Mouse (Mus musculus): ENCODE measurements at regions not wholly inside any gene's neighbourhood (a gene's known extent, or its start where the extent isn't known, plus 50 kb on each side); places are given as distances from the start of the nearest gene placed in this dataset.

- TF ChIP-seq CTCF (IDR thresholded peaks at IDR 0.05; ENCODE audit: low read depth) (no peak), EP300 (IDR thresholded peaks at IDR 0.05; ENCODE audit: low read depth) (no peak)
These were observed 97.1 kb upstream of the Bmp4 start for GRCm38 (mm10) chr14:46487551-46487950.

All from heart, postnatal 0 days (tissue).